Mouse (Mus musculus): ENCODE measurements around the gene Hey2.

Gene Hey2

DNA sequence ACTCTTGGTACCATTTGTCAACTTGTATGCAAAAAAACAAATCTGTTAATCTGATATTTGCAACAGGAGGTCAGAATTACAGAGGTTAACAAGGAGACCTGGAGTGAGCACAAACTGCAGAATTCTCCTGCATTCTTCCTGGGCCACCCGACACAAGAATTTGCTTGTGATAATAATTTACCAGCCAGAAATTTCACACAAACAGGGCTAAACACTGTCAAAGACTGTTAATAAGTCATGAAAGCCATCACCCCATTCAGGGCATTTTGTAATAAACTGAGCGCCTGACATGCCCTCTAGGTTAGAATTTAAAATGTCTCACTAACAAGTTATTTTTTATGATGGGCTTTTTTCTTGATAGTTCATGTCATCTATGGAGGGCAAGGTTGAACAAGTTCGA is 51.6 kb downstream of the Hey2 start:
- DNase-seq (ENCODE audit: low spot score in 2 of 2) = no peak

DNA sequence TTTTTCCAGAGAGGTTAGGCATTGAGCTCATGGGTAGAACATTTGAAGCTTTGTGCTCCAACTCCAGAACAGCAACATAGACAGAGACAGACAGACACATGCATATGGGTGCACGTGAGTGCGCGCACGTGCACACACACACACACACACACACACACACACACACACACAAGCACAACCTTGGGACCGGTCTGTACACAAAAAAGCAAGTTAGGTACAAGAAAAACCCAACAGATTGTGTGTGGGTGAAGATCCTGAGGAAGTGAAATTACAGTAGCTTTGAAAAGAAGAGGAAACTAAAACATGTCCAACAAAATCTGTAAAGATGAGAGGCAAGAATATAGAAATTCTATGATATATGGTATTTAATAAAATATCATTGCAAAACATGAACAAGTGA is 53.1 kb downstream of the Hey2 start:
- DNase-seq (ENCODE audit: low spot score in 2 of 2) = no peak

DNA sequence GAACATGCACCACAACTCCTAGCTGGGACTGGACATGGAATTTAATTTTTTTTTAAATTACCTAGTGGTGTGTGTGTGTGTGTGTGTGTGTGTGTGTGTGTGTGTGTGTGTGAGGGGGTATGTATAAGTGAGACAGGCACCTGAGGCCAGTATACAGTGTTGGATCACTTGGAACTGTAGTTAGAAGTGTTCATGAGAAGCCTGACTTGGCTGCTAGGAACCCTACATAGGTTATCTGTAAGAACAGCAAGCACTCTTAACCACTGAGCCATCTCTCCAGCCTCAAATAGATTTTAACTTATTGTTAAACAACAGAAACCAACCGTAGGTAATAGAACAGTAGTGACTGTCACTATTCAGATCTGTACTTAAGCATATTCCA is 54.3 kb downstream of the Hey2 start:
- no peak for DNase-seq (ENCODE audit: low spot score in 2 of 2)

DNA sequence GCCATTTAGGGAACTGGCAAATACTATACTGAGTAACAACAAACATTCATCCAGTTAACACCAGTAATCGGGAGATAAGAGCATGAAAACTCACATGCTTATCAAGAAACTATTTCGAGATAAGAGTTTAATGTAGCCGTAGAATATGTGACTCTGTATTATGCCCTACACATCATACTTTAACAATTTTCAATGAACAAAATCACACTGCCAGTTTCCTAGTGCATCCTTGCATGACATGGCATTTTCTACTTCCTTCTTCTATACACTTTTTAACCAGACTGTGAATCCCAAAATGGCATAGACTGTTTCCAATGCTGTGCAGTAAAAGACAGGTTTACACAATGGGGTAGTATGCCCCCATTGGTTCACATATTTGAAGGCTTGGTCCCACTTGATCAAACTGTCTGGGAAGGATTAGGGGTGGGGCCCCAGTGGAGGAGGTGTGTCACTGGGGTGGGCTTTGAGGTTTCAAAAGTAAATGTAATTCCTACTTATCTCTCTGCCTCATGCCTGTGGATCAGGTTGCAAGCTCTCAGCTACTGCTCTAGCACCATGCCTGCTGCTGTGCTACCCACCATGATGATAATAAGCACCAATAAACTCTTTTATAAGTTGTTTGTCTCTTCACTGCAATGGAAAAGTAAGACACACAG is 54.8 kb downstream of the Hey2 start:
- no peak for DNase-seq (ENCODE audit: low spot score in 2 of 2)

DNA sequence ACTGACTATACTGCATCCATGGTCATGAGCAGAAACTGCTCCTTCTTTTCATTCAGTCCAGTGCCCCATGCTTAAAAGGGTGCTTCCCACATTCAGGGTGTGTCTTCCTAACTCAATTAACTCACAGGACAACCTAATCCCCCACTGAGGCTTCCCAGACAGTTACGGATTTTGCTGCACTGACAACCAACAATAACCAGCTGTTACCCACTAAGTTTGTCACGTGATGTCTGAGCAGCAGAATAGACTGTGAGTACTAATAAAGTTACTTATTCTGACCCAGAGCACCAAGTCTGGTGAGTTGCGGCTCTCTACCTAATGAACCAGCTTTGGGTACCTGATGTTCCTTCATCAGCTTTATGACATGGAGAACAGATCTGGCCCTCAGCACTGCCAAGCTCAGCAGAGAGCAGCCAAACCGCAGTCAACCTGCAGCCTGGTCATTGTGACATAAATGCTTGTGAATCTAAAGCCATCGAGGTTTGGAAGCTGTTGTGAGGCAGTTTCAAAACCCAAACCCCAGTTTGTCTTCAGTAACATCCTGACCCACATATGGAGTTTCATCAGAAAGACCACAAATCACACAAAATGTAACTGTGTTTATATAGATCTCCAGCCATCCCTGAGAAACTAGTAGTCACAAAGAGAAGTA is 56.4 kb downstream of the Hey2 start:
- no peak for DNase-seq (ENCODE audit: low spot score in 2 of 2)

Data from spleen, postnatal 10 days (tissue).